Mouse (Mus musculus): ENCODE data around the gene Foxp1. TPM values are rescaled to one million over a fixed set of nuclear protein-coding genes. Genes with fewer than 3 reads are reported as not detected.

Foxp1 gene
- total and polyA plus RNA-seq, 3 experiments, result 16.1 to 42.0 TPM; not detected in 1

GRCm38 (mm10) chr6:99463906-99464305 is 58.6 kb downstream of the Foxp1 start:
- Histone ChIP-seq H3K9ac (ENCODE audit: control insufficient read depth, low read depth, low read length, poor library complexity, severe bottlenecking) (no peak overlapping the region), H3K9me3 (replicated peaks; ENCODE audit: insufficient read depth, low read length) (no peaks in the 10 kb centered on the region), H3K27ac (ENCODE audit: control insufficient read depth, low read depth, low read length) (no peak overlapping the region), H3K79me2 (ENCODE audit: control insufficient read depth, insufficient read depth, low read length, poor library complexity) (no peaks in the 10 kb centered on the region), H3K4me1 (ENCODE audit: control insufficient read depth in 1 of 2, insufficient read depth in 2 of 2, low read length in 2 of 2) (no peaks in the 10 kb centered on the region), H3K4me3 (ENCODE audit: control insufficient read depth in 1 of 2, insufficient read depth in 1 of 2, low read depth in 2 of 2, low read length in 2 of 2) (no peak overlapping the region), H3K36me3 (ENCODE audit: control insufficient read depth in 1 of 2, insufficient read depth in 2 of 2, low read length in 2 of 2) (no peaks in the 10 kb centered on the region; a peak in 1 of 4 replicates), H3K27me3 (ENCODE audit: control insufficient read depth in 1 of 2, insufficient read depth in 2 of 2, low read length in 2 of 2) (no peaks in the 10 kb centered on the region)
- DNase-seq (ENCODE audit: low read depth, low spot score), result no peak
- no peak for TF ChIP-seq POLR2AphosphoS5 (IDR thresholded peaks at IDR 0.05; ENCODE audit: borderline replicate concordance, low read depth, low read length)
- TF ChIP-seq E2F4 (IDR thresholded peaks at IDR 0.05; ENCODE audit: borderline replicate concordance, low read depth, low read length), result no peak
- no peak for TF ChIP-seq CHD2 (IDR thresholded peaks at IDR 0.05; ENCODE audit: low read length)

GRCm38 (mm10) chr6:99458775-99459174 is 63.7 kb downstream of the Foxp1 start:
- DNase-seq (ENCODE audit: low read depth, low spot score), result no peak
- H3K9ac ChIP-seq (ENCODE audit: control insufficient read depth, low read depth, low read length, poor library complexity, severe bottlenecking), result no peak overlapping the region

DNA sequence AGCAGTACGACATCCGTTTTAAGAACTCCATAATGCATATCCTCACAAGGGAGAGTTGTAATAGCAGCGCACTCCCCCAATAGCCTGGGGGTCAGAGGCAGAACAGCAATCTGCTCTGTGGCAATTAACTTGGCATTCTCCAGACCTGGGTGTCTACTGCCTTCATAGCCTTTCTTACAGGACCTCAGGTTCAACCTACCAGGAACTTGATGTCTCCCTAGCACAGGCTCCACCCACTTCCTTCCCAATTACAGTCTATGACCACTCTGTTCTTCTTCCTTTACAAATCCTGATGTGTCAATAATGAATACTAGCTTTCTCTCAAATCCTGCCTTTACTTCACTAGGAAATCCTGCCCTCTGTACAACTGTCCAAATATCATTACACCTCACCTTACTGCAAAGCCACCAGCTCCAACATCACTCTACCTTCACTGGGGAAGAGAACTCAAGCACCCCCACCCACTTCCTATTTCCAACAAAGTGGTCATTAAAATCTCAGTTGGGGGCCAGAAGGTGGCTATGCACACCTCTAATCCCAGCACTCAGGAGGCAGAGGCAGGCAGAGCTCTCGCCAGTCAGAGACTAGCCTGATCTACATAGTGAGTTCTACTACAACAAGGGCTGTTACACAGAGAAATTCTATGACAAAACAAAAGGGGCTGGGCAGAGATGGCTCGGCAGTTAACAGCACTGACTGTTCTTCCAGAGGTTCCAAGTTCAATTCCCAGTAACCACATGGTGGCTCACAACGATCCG is 68.6 kb downstream of the Foxp1 start:
- no peak for DNase-seq (ENCODE audit: low read depth, low spot score)

More at GRCm38 (mm10) chr6:99458775-99459174, 63.7 kb downstream of the Foxp1 start:
- Histone ChIP-seq H3K27me3 (ENCODE audit: control insufficient read depth in 1 of 2, insufficient read depth in 2 of 2, low read length in 2 of 2) (no peaks in the 10 kb centered on the region), H3K9me3 (replicated peaks; ENCODE audit: insufficient read depth, low read length) (no peaks in the 10 kb centered on the region), H3K27ac (ENCODE audit: control insufficient read depth, low read depth, low read length) (no peak overlapping the region), H3K36me3 (ENCODE audit: control insufficient read depth in 1 of 2, insufficient read depth in 2 of 2, low read length in 2 of 2) (no peaks in the 10 kb centered on the region; a peak in 1 of 4 replicates), H3K4me3 (ENCODE audit: control insufficient read depth in 1 of 2, insufficient read depth in 1 of 2, low read depth in 2 of 2, low read length in 2 of 2) (no peak overlapping the region), H3K79me2 (ENCODE audit: control insufficient read depth, insufficient read depth, low read length, poor library complexity) (no peaks in the 10 kb centered on the region), H3K4me1 (ENCODE audit: control insufficient read depth in 1 of 2, insufficient read depth in 2 of 2, low read length in 2 of 2) (no peaks in the 10 kb centered on the region)
- TF ChIP-seq HCFC1 (IDR thresholded peaks at IDR 0.05; ENCODE audit: low read depth, low read length) (no peak), RCOR1 (IDR thresholded peaks at IDR 0.05; ENCODE audit: low read depth, low read length) (no peak), MYB (IDR thresholded peaks at IDR 0.05; ENCODE audit: low read depth, low read length) (no peak), SMC3 (IDR thresholded peaks at IDR 0.05; ENCODE audit: low read depth, low read length) (no peak), ZNF384 (IDR thresholded peaks at IDR 0.05; ENCODE audit: low read depth, low read length) (no peak), POLR2AphosphoS2 (IDR thresholded peaks at IDR 0.05; ENCODE audit: low read length) (no peak), ETS1 (IDR thresholded peaks at IDR 0.05; ENCODE audit: low read depth, low read length) (no peak)

More for the DNA sequence above, 68.6 kb downstream of the Foxp1 start:
- Histone ChIP-seq H3K4me1 (ENCODE audit: control insufficient read depth in 1 of 2, insufficient read depth in 2 of 2, low read length in 2 of 2) (no peaks in the 10 kb centered on the region), H3K36me3 (ENCODE audit: control insufficient read depth in 1 of 2, insufficient read depth in 2 of 2, low read length in 2 of 2) (no peaks in the 10 kb centered on the region), H3K27ac (ENCODE audit: control insufficient read depth, low read depth, low read length) (no peak overlapping the region), H3K4me3 (ENCODE audit: control insufficient read depth in 1 of 2, insufficient read depth in 1 of 2, low read depth in 2 of 2, low read length in 2 of 2) (no peak overlapping the region), H3K27me3 (ENCODE audit: control insufficient read depth in 1 of 2, insufficient read depth in 2 of 2, low read length in 2 of 2) (no peaks in the 10 kb centered on the region), H3K9ac (ENCODE audit: control insufficient read depth, low read depth, low read length, poor library complexity, severe bottlenecking) (no peak overlapping the region), H3K9me3 (replicated peaks; ENCODE audit: insufficient read depth, low read length) (no peaks in the 10 kb centered on the region), H3K79me2 (ENCODE audit: control insufficient read depth, insufficient read depth, low read length, poor library complexity) (no peaks in the 10 kb centered on the region)
- TF ChIP-seq MYC (IDR thresholded peaks at IDR 0.05; ENCODE audit: low read depth, low read length) (no peak), TCF12 (IDR thresholded peaks at IDR 0.05; ENCODE audit: low read depth, low read length) (no peak), MXI1 (IDR thresholded peaks at IDR 0.05; ENCODE audit: low read depth, low read length) (no peak), SIN3A (IDR thresholded peaks at IDR 0.05; ENCODE audit: low read length) (no peak), NRF1 (IDR thresholded peaks at IDR 0.05; ENCODE audit: insufficient read depth, low read depth, low read length, poor library complexity, severe bottlenecking) (no peak), HCFC1 (IDR thresholded peaks at IDR 0.05; ENCODE audit: low read depth, low read length) (no peak), EP300 (IDR thresholded peaks at IDR 0.05; ENCODE audit: low read depth in 1 of 2, low read length in 2 of 2) (no peak), ZC3H11A (IDR thresholded peaks at IDR 0.05; ENCODE audit: low read depth, low read length) (no peak), E2F4 (IDR thresholded peaks at IDR 0.05; ENCODE audit: borderline replicate concordance, low read depth, low read length) (no peak), RCOR1 (IDR thresholded peaks at IDR 0.05; ENCODE audit: low read depth, low read length) (no peak), USF2 (IDR thresholded peaks at IDR 0.05; ENCODE audit: borderline replicate concordance in 1 of 2, insufficient read depth in 1 of 2, low read depth in 1 of 2, low read length in 2 of 2) (no peak), MYB (IDR thresholded peaks at IDR 0.05; ENCODE audit: low read depth, low read length) (no peak), CTCF (IDR thresholded peaks at IDR 0.05 in 2 of 3, conservative IDR thresholded peaks at IDR 0.05 in 1 of 3; ENCODE audit: control insufficient read depth in 1 of 3, insufficient read depth in 1 of 3, low read depth in 2 of 3, low read length in 3 of 3, poor library complexity in 1 of 3, severe bottlenecking in 1 of 3) (no peak), ETS1 (IDR thresholded peaks at IDR 0.05; ENCODE audit: low read depth, low read length) (no peak), ELF1 (IDR thresholded peaks at IDR 0.05; ENCODE audit: low read depth, low read length) (no peak), JUND (IDR thresholded peaks at IDR 0.05; ENCODE audit: low read depth, low read length) (no peak), MAX (IDR thresholded peaks at IDR 0.05; ENCODE audit: low read length) (no peak), UBTF (IDR thresholded peaks at IDR 0.05; ENCODE audit: borderline replicate concordance, insufficient read depth, low read depth, low read length) (no peak)

Data from MEL (cell line).